Mouse (Mus musculus) layer of hippocampus, adult 11-12 months (tissue): Measurements from ENCODE around the gene Ank.
"Not testable (repeated sequence)": the region's sequence is repeated elsewhere in the genome, so short reads cannot be mapped to it uniquely, and the experiment has no call there.

Experiments used
- DNase-seq: peaks from one replicate; pipeline ENCODE4 v3.0.0; 2022; ENCODE audit warnings: low spot score

Gene Ank

DNA sequence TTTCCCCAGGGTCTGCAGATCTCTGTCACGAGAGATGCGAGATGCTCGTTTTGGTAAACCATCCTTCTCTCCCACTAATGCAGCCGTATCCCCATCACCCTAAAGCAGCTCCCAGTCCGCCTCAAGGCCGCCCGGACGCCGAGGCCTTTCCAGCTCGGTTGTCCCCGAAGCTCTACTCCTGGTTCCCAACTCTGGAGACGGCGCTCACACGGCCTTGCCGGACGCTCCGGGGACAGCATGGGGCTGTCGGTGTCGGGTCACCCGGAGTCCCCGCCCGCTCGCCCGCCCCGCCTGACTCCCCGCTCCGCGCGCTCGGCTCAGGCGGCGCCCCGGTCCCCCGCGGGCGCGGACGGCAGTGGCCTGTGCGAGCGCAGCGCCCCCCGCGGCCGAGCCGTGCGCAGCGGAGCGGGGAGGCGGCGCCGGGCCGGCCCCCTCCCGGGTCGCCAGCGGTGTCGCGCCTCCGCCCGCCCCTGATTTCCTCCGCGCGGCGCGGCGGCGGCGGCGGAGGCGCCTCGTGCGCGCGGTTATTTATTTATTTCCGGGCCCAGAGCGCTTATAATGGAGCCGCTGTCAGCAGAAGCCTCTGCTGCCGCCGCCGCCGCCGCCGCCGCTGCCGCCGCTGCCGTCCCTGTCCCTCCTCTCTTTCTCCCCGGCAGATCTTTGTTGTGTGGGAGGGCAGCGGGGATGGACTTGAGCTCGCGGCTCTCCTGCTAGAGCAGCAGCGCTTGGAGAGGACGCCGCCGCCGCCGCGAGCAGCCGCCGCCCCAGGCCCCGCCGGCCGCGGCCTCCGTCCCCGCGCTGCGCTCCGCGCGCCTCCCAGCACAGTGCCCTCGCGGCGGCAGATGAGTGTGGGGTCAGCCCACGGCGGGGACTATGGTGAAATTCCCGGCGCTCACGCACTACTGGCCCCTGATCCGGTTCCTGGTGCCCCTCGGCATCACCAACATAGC lies at the start of gene Ank:
Ank (plus strand) TSS at position 547 of the 950 bp plus-strand sequence.
- DNase-seq = peak; percentile 88

DNA sequence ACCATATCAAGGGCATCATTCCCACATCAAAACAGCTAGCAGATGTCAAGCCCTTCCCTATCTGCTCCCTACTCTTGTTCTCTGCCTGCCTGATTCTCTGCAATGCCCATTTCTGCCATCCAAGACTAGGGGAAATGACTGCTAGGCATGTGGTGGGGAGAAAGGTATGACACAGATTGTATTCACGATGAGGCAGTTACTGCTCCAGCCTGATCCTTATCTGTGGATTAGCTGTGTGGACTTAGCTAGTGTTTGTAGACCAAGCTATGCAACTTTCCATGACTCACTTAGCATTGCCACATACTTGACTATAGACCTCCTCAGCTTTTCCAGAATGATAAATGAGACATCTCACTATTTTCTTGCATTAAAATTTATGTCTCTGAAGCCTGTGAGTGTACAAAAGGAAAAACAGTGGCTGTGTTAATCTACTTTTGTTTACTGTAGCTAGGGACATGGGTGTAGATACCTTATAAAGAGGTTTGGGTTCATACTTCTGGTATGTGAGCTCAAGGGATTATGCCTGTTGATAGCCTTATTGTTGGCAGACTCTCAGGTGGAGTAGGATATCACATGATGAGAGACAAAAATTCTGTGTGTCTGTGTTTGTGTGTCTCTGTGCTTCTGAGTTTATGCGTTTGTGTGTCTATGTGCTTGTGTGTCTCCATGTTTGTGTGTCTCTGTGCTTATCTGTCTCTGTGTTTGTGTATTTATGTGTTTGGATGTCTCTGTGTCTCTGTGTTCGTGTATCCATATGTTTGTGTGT lies 47.7 kb upstream of the Ank start:
- DNase-seq = no peak

DNA sequence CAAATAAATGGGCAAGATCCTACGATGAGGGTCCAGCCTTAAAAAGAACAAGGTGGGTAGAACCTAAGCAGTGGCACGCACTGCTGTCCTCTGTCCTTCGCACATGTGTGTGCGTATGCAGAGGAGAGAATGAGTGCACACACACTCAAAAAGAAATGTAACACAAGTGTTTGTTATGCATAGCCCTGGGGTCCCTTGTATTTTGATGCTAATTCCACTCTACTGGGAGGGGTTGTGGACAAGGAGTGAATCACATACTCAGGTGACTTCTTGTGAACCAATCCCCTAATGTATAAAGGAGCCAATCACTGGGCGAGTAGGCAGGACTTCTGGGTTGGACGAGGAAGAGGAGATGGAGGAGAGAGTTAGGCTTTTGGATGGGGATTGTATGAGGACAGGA lies 44.9 kb upstream of the Ank start:
- no peak for DNase-seq

DNA sequence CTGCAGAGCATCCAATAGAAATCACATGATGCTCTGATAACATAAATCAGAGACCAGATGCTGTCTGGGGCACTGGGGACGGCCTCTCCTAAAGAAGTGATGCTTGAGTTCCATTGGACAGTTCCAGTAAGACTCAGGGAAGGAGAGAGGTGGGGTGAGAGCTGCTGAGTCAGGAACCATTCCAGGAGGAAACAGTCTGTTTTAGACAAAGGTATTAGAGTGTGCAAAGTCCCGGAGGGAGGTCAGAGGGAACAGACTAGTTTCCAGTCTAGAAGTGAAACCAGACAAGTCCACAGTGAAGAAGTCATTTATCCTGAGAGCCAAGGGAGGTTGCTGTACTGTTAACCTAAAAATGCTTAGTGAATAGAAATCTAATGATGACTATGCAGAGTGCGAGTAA lies 38.9 kb upstream of the Ank start:
- DNase-seq = no peak

DNA sequence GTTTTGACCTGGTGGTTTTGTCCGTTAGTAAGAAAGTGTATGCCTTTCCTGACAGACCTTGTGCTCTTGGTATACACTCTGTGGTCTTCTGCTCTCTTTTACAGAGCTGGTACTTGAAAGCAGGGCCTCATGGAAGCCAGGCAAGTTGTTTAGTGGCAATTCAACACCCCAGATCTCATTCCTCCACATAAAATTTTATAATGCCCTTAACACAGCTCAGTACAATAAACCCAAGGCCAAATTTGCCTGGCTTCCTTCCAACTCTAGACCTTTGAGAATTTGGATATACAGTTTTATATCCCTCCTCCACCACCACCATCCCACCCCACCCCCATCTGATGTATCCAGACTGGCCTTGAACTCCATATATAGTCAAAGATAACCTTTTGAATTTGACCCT lies 36.2 kb upstream of the Ank start:
- no peak for DNase-seq

DNA sequence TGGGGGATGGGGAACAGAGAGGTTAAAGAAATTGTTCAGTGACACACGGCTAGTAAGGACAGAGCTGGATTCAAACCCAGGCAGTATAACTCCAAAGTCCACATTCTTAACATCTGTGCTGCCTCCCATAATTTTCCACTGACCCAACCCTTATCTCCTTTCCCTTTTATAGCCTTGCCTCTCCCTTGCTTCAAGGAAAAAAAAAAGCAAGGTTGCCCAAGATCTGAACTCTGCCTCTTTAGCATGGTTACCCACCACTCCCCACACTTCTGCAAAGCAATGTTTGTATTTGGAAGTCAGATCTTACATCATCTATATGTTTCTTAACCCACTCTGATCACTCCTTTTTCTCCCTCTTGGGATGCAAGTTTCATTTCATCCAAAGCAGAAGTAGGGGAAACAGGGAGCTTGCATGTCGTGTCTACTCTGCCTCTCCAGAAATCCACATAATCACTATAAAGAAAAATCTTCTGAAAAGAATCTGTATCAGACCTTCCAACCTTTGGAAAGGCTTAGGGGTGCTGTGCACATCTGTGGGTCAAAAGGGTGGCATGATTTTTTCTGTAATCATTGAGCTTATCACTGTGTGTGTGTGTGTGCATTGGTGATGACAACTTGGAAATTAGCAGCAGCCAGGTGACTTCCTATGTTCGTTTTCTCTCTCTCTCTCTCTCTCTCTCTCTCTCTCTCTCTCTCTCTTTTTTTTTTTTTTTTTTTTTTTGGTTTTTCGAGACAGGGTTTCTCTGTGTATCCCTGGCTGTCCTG lies 33.4 kb upstream of the Ank start:
- no peak for DNase-seq

DNA sequence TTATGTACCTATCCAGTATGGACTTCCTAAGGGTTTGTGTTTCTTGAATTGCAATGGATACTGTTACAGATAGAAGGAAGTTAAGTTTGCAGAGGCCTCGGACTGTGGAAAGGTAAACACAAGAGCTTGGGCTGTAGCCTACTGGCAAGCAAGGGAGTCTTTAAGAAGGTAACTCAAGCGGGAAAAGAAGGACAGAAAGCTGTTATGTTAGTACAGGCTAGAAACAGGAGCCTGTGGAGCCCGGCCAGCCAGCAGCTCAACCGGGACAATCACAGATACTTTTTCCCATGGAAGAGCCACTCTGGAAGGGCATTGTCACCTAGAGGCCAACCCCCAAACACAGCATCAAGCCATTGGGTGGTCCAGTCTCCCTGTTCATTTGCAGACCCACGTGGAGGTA lies 31.1 kb upstream of the Ank start:
- no peak for DNase-seq

DNA sequence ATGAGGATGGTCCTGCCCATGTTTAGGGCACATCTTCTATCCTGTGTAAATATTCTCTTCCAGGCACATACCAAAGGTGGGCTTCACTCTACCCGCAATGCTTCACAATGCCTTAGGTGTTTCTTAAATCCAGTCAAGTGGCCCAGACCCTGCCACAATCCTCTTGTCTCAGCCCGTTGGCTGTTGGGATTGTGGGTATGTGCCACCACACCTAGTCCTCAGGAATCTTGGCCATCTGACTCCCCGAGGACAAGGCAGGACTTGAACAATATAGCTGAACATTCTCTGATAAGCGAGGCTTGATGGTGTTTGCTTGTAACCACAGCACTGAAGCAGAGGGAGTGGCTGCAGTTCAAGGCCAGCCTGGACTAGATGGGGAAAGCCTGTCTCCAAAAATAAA lies 30.3 kb upstream of the Ank start:
- DNase-seq = no peak

DNA sequence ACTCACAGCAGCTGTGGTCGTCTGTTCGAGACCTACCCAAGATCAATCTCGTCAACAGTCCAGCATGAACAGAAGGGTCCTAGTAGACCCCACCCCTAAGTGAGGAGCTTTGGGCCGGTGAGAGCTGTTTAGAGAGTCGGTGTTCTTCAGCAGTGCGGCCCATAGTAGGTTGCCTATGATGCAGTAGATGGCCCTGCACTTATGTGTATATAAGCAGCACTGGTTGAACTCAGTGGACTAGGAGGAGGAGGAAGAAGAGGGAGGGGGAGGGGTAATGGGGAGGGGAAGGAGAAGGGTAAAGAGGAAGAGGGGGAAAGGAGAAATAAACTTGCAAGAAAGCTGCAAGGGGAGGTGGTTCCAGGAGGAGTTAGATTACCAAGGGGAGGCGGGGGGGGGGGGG lies 25.4 kb upstream of the Ank start:
- no peak for DNase-seq

DNA sequence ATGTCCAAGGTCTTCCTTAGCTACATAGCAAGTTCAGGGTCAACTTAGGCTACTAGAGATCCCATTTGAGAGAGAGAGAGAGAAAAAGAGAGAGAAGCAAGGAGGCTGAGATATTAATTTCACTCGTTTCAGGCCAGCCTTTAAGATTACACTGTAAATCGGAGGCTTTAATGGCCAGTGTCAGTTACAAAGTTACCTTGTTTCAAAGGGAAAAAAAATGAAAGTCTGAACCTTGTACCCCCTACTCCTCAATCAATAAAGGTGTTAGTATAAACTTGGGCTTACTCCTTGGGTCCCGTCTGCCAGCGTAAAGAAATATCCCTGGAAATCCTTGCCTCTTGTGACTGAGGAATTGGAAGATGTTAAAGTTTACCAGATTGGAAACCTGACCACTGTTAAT lies 24.9 kb upstream of the Ank start:
- no peak for DNase-seq

DNA sequence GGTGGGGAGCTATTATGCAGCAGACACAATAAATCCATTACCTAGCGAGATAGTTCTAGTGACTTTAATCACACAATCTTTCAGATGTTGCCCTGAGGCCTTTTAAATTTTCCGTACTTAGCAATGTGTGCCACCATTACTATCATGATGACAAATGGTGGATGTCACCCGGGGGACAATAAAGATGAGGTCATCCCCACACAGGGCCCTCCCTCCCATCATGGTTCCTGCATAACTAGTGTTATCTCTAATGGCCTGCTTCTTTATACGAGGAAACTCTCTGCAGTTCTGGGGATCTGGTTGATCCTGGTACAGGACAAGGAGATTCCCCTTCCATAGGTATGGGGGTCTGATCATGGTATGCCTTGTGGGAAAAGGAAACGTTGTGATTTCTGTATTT lies 24.5 kb upstream of the Ank start:
- DNase-seq = no peak

DNA sequence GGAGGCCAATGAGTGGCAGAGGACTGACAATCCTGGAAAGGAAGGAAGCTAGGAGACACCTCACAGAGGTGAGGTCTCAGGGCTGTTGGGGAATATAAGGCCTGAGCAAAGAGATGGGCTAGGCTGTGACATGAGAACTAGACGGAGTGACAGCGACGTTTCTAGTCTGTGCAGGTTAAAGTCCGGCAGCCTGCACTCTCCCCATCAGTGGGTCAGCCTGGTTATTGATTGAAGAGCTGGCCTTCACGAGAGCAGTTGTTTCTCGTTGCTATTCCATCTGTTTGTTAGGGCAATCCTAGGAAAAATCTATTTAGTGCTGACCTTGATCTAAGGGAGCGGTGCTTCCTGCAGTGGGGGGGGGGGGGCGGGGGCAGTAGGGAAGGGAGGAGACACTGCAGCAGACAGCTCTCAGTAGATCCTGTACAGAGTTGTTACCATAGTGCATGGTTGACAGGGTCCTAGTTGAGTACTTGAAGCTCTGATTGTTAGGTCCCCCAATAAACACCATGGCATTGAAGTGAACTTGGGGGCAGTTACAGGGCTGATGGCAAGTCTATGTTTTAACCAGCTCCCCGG lies 21.6 kb upstream of the Ank start:
- DNase-seq = no peak

DNA sequence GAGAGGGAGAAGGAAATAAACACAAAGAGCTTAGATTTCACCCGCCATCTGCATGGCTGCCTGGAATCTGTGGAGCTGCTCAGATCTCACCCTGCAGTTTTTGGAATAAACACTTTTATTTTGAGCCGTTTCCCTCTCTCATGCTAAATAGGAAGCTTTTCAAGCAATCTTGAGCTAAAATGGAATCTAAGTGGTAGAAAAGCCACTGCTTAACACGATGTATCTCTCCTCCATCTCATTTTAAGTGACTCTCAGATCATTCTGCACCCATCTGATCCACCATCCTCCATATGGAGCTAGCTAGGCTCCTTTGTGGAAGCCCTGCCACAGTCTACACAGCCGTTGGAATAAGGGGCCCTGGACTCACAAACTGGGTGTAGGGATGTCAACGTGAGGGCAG lies 15.8 kb upstream of the Ank start:
- no peak for DNase-seq

DNA sequence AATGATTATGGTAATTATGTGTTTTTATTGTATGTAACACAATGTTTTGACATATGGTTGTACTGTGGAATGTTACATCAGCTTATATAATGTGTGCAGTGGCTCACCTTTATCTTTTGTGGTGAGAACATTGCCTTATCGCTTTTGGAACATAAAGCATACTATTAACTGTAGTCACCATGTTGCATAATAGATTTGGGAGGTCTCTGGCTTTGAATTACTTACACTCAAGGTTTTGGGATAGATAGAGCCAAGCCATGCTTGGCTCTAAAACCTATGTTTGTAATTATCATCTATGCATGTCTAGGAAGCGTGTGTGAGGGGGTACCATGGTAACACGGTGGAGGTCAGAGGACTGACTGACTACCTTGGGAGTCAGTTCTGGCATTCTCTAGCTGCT lies 14.7 kb upstream of the Ank start:
- DNase-seq = no peak

DNA sequence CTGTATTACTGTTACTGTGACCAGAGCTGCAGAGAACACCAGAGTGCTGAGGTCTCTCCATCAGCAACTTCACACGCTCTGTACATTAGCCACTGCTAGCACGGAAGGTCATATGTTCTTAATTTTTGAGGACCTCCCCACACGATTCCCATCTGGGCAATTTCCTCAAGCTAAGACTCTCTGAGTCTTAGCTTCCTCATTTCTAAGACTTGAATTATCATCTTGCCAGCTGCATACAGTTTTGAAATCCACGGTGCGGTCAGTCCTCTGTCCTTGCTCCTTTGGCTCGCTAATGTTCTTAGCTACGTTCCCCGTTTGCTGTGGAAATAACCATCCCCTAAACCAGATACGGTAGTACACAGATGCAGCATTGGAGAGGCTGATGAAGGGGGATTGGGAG lies 14.0 kb upstream of the Ank start:
- DNase-seq = no peak

DNA sequence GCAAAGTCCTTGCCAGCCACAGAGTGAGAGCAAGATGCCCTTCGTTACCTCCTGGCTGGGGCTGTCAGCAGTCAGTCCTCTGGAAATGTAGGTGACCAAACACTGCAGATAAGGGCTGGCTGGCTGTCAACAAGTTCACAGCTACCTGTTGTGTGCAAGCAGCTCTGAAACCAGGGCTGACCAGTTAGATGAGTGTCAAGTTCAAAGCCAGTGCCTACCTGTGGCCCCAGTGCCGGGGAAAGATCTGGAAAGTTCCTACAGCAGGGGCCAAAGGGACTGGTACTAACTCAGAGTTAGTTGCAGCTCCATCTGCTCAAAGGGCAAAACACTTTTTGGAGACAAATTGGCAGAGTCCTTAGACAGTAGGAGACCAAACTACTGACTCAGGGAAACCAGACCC lies 9.5 kb upstream of the Ank start:
- no peak for DNase-seq

DNA sequence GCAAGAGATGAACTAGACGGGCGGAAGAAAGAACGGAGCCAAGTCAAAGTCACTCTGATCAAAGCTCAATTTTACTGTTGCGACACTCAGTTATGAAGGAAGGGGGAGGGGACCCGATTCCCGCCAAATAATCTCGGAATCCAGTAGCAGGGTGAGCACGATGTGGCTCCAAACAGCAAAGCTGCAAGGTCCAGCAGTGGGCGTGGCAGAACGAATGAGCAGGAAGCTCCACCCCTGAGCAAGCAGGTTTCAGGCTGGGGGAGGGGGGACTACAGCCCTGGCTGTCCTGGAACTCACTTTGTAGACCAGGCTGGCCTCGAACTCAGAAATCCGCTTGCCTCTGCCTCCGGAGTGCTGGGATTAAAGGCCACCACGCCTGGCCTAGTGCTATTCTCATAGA lies 6.7 kb upstream of the Ank start:
- DNase-seq = not testable (repeated sequence)

DNA sequence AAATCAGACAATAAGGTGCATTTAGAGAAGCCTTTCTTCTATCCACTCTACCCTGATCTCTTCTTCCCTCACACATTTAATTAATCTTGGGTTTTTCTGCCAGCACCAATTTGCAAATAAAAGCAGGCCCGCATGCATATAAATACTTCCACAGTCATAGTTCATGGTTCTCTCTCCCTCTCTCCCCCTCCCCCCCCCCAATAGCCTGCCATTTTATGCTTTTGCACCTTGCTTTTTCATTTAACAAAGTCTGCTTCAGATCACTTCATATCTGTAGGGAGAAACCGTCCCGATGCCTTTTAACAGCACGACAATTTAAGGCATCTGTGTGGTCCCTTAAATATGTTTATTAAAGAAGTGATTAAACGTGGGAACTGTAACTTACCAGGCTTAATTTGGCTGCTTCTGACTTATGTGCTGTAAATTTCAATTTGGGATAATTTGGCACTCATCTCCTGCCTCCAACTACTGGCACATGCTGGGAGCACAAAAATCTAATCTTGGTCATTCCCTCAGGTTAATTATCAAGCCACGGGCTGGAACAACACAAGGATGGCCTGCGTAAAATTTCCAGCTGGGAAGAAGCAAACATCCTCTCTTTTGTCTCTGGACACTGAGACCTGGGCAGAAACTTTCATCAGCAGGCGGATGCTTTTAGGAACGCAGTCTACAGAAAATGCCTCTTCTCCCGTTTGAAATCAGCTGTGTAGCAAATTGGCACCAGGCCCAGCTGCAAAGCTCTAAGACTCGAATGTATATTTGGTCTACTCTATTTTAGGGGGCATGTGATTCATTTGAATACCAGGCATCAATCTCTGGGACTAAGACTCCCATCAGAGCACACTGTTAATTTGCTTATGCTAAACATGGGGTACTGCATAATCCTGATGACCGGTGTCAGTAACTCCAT lies 4.9 kb upstream of the Ank start:
- no peak for DNase-seq

DNA sequence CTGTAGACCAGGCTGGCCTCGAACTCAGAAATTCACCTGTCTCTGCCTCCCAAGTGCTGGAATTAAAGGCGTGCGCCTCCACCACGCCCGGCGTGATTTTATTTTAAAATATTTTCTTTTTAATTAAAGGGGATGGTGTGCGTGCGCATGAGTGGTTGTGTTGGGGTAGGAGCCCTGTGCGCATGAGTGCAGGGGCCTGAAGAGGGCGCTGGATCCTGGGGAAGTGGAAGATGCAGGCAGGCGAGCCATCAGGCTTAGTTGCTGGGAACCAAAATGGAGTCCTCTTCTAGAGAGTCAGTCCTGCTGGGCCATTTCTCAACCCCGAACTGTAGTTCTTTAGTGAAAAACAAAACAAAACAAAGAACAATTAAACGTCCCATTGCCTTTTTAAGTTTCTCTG lies 2.6 kb upstream of the Ank start:
- no peak for DNase-seq

DNA sequence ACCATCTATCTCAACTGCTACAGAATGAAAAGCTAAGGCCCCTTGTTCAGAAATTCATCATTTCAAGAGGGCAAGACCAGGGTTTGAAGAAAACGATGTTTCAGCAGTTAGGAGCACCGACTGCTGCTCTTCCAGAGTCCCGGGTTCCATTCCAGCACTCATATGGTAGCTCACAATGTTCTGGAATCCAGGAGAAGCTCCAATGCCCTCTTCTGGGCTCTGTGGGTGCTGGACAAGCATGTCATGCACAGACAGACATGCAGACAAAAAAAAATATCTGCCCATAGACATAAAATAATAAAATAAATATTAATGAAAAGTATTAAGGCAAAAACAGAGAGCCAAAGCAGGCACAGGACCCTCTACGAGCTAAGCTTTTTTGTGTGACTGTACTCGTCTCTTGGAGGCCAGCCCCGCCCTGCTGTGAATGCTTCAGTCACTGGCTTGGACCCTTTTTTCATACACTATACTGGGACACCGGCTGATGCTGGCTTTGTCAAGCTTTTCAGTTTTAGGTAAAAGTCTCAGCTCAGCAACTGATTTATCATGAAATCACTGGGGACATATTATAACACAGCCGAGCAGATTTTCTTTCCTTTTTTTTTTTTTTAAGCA lies 979 bp upstream of the Ank start:
- DNase-seq = no peak

DNA sequence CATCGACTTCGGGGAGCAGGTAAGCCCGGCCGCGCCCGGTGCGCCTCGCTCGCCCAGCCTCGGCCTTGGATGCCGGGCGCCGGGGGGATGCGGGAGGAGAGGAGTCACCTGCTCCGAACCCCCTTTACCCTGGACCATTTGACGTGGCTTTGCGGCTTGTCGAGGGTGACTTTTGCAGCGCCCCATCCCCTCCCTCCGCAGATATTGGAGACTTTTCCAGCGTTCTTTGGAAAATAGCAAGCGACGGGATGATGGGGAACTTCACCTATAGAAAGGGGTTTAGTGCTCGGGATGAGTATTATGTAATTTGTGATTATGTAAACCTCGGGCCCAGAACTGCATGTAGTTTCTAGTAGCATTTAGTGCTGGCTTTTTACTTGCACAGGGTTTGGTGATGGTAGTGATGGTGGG lies 609 bp downstream of the Ank start:
- no peak for DNase-seq
